Mouse (Mus musculus): ENCODE data around the gene Zfp689. TPM values are rescaled to one million over a fixed set of nuclear protein-coding genes. Genes with fewer than 3 reads are reported as not detected.

The Zfp689 gene
- polyA plus RNA-seq, 1 experiment from 2014 or later, result 16.3 TPM

DNA sequence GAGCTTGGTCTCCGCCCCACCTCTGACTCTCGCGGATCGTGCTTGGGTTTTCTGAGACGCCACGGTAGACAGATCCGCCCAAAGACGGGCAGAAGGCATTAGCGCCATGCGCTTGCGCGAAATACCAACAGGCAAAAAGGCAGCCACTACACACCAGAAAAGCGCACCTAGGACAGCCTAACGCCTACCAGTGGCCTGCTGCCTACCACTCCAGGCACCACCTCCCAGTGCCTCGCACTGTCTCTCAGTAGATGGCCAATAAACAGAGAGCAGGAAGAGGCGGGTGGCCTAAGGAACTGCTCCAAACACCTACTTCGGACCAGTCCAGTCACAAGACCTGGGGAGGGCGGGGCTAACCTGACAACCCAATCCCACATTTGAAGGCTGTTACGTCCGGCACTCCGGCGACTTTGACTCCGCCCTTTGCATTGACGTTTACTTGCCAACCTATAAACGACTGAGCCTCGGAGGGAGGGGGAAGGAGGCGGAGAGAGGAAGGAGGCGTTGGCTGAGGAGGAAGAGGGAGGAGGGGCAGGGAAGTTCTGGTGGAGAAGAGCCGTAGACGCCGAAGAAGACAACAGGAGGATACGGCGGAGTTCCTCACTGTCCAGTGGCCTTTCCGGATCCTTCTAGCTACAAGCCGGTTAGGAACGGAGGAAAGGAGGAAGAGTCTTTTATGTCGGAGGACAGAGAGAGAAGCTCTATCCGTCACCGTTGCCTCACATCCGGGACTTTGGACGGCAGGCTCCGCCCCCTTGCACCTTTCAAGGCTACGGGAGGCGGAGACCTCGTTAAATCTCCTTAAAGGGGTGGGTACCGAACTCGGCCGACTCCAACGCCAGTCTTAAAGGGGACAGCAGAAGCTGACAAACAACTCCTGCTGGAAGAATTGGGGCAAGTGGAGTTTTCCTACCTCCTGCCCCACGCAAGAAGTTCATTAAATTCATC, 29.0 kb upstream of the Zfp689 start:
- peak; percentile 94 for ATAC-seq (ENCODE audit: low FRiP score)

DNA sequence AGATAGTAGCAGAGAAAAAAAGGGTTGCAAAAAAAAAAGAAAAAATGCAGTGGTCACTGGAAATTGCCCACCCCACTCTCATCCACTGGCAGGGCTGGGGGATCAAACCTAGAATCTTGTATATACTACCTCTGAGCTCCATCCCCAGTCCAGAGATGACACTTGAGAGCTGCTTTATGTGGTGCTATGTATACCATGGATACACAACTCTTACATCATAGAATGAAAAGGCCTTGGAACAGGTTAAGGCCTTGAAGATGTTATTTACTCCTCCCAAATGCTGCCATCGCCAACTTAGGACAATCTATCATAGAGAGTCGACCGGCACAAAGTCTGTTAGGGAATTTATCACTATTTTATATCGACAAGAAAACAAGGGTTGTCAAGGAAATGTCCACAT, 27.9 kb upstream of the Zfp689 start:
- ATAC-seq (ENCODE audit: low FRiP score), result no peak
- H3K4me1 ChIP-seq, result peaks cover 38% of the 10 kb centered on the region
- WGBS, result 89% methylated on average over 4 of the region's 4 CpGs
- H3K36me3 ChIP-seq, result peaks cover 48% of the 10 kb centered on the region
- H3K4me3 ChIP-seq, result peak overlapping the region; percentile 99
- H3K9ac ChIP-seq, result 0 out of 2 replicates have a peak overlapping the region, but pooled peaks have one; percentile 35
- no peak overlapping the region for H3K27ac ChIP-seq
- no peaks in the 10 kb centered on the region for H3K27me3 ChIP-seq
- H3K9me3 ChIP-seq (replicated peaks), result no peaks in the 10 kb centered on the region
- H3K4me2 ChIP-seq (replicated peaks), result peak overlapping the region; percentile 100

More for the DNA sequence above, 29.0 kb upstream of the Zfp689 start:
- peaks cover 58% of the 10 kb centered on the region for H3K36me3 ChIP-seq
- no peaks in the 10 kb centered on the region for H3K9me3 ChIP-seq (replicated peaks)
- no peaks in the 10 kb centered on the region for H3K27me3 ChIP-seq
- under 1% methylated on average over 50 of the region's 50 CpGs for WGBS
- H3K4me2 ChIP-seq (replicated peaks), result peak overlapping the region; percentile 100
- peaks cover 30% of the 10 kb centered on the region for H3K4me1 ChIP-seq
- peak overlapping the region; percentile 99 for H3K9ac ChIP-seq
- H3K4me3 ChIP-seq, result peak overlapping the region; percentile 99
- peak overlapping the region; percentile 97 for H3K27ac ChIP-seq

DNA sequence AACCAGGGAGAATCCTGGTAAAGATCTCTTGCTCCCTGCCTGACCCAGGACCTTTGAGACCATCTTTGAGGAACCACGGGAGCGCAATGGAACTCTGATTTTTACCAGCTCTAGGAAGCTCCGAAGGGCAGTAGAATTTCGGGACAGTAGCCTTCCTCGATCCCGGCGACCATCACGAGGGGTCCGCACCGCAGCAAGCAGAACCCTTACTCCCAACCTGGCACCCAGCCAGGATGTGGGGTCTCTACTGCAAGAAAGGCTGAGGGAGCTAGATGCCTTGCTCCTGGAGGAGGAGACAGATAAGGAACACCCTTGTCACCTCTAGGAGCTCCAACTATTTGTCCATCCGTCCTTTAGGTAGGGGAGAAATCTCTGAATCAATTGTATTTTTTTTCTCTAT, 27.4 kb upstream of the Zfp689 start:
- peaks cover 44% of the 10 kb centered on the region for H3K36me3 ChIP-seq
- H3K4me1 ChIP-seq, result peaks cover 37% of the 10 kb centered on the region
- H3K4me3 ChIP-seq, result no peak overlapping the region
- no peaks in the 10 kb centered on the region for H3K27me3 ChIP-seq
- WGBS, result 96% methylated on average over 11 of the region's 11 CpGs
- H3K9me3 ChIP-seq (replicated peaks), result no peaks in the 10 kb centered on the region
- no peak overlapping the region for H3K9ac ChIP-seq
- H3K4me2 ChIP-seq (replicated peaks), result no peak overlapping the region
- no peak for ATAC-seq (ENCODE audit: low FRiP score)
- H3K27ac ChIP-seq, result no peak overlapping the region

DNA sequence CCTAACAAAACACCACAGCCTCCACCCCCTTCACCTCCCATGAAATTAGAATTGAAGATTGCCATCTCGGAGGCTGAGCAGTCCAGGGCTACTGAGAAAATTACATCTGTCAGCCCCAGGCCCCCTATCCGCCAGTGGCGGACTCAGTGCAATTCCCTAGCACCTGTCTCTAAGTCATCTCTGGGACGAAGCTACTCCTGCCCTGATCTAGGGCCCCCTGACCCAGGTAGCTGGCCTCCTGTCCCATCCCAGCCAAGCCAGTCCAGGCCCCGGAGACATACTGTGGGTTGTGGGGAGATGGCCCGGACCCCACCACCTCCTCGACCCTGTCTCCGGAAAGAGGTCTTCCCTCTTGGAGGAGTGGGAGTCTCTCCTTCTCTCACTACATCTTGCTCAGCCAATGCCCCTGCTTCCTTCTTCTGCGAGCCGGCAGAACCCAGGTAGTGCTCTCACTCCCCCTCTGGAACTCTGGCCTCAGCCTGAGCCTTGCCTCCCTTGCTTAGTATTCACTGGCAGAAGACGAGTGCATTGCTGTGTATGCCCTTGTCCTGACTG, 26.3 kb upstream of the Zfp689 start:
- Histone ChIP-seq H3K9ac (no peak overlapping the region), H3K4me3 (no peak overlapping the region), H3K27me3 (no peaks in the 10 kb centered on the region), H3K27ac (no peak overlapping the region), H3K9me3 (replicated peaks) (no peaks in the 10 kb centered on the region), H3K4me2 (replicated peaks) (no peak overlapping the region), H3K36me3 (peaks cover 37% of the 10 kb centered on the region), H3K4me1 (peaks cover 27% of the 10 kb centered on the region)
- 96% methylated on average over 11 of the region's 11 CpGs for WGBS
- ATAC-seq (ENCODE audit: low FRiP score), result no peak

DNA sequence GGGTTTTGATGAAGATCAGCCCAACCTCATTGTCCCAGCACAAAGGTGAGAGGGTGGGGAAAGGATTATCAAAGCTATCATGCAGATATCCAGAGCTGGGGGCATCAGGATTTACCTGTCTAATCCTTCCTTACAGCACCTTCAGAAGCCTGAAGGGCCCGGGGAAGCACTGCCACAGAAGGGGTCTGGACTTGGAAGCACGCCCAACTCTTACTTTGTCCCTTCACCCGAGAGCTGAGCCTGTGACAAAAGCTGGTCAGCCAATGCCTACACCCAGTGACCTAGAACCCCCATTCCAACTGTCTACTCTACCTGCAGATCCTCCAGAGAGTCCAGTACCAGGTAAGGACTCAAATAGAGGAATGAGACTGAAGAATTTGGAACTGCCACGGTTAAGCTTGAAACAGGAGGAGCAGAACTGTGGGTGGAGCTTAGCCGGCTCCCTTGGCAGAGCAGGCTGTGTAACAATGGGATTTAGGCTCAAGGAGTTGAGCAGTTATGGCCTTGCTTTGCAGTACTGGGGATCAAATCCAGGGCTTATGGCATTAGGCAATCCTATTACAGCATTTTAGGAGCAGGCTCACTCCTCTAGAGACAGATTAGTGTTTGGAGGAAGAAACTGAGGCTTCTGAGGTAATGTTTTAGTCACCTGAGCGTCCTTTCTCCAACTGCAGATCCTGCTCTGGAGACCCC, 25.6 kb upstream of the Zfp689 start:
- no peak for ATAC-seq (ENCODE audit: low FRiP score)
- Histone ChIP-seq H3K9me3 (replicated peaks) (no peaks in the 10 kb centered on the region), H3K4me3 (no peak overlapping the region), H3K4me1 (peaks cover 22% of the 10 kb centered on the region), H3K9ac (no peak overlapping the region), H3K27me3 (no peaks in the 10 kb centered on the region), H3K4me2 (replicated peaks) (no peak overlapping the region), H3K27ac (no peak overlapping the region), H3K36me3 (peaks cover 37% of the 10 kb centered on the region)
- 87% methylated on average over 6 of the region's 6 CpGs for WGBS

DNA sequence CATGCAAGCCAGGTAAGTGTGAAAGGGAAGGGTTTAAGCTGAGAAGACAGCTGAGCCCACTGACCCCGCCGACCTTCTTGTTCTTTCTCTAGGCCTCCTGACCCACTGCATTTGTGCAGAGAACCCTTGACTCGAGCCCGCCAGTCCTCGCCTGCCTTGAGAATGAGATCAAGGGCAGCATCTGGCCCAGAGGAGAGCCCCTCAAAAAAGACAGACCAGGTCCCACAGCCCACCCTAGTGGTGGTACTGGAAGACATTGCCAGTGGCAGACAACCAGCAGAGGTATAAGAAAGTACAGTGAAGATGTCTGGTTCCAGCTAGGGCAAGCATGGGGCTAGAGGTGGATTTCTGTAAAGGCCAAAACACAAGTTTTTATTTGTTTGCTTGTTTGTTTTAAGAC, 24.7 kb upstream of the Zfp689 start:
- Histone ChIP-seq H3K36me3 (peaks cover 37% of the 10 kb centered on the region), H3K4me2 (replicated peaks) (no peak overlapping the region), H3K4me1 (peaks cover 24% of the 10 kb centered on the region), H3K9me3 (replicated peaks) (no peaks in the 10 kb centered on the region), H3K27me3 (no peaks in the 10 kb centered on the region), H3K27ac (no peak overlapping the region), H3K4me3 (no peak overlapping the region), H3K9ac (no peak overlapping the region)
- no peak for ATAC-seq (ENCODE audit: low FRiP score)
- WGBS, result 76% methylated on average over 5 of the region's 5 CpGs

DNA sequence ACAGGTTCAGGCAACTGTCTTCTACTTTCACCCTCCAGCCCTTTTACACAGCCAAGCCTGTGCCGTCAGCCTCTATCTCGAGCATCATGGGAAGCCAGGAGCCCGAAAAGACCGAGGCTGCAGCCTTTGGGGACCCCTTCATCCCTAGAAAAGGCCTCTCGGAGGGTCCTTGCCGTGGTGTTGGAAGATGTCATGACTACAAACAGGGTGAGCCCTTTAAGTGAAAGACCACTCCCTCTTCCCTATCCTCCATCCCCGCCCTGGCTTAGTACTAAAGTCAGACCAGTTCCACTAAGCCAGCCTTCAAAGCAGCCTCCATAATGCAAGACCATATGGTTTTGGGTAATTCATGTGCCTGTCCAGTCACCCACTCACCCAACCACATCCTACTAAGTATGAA, 23.1 kb upstream of the Zfp689 start:
- Histone ChIP-seq H3K27me3 (no peaks in the 10 kb centered on the region), H3K4me3 (peak overlapping the region; percentile 89), H3K4me1 (peaks cover 20% of the 10 kb centered on the region), H3K9me3 (replicated peaks) (no peaks in the 10 kb centered on the region), H3K9ac (peak overlapping the region; percentile 96), H3K36me3 (peaks cover 43% of the 10 kb centered on the region), H3K27ac (peak overlapping the region; percentile 98), H3K4me2 (replicated peaks) (peak overlapping the region; percentile 76)
- 2% methylated on average over 7 of the region's 7 CpGs for WGBS
- ATAC-seq (ENCODE audit: low FRiP score), result no peak

DNA sequence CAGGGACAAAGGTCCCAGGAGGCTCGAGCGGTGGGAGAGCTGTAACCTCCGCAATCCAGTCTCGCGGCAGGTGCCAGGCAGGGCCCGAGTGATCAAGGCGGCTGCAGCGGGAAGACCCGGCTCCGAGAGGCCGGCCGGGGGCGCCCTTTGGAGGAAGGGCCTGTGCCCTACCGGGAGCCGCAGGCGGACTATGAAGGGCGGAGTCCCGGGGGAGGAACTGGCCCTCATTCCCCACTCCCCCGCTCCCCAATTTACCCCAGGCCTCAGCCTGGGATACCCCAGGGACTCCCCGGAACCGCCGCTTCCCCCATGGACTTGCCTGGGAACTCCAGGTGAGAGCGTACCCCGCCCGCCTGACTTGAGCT, 22.7 kb upstream of the Zfp689 start:
- ATAC-seq (ENCODE audit: low FRiP score), result peak; percentile 30
- peak overlapping the region; percentile 98 for H3K27ac ChIP-seq
- H3K9me3 ChIP-seq (replicated peaks), result no peaks in the 10 kb centered on the region
- peak overlapping the region; percentile 96 for H3K9ac ChIP-seq
- no peaks in the 10 kb centered on the region for H3K27me3 ChIP-seq
- peak overlapping the region; percentile 89 for H3K4me3 ChIP-seq
- peak overlapping the region; percentile 76 for H3K4me2 ChIP-seq (replicated peaks)
- peaks cover 43% of the 10 kb centered on the region for H3K36me3 ChIP-seq
- WGBS, result under 1% methylated on average over 24 of the region's 25 CpGs
- H3K4me1 ChIP-seq, result peaks cover 17% of the 10 kb centered on the region

DNA sequence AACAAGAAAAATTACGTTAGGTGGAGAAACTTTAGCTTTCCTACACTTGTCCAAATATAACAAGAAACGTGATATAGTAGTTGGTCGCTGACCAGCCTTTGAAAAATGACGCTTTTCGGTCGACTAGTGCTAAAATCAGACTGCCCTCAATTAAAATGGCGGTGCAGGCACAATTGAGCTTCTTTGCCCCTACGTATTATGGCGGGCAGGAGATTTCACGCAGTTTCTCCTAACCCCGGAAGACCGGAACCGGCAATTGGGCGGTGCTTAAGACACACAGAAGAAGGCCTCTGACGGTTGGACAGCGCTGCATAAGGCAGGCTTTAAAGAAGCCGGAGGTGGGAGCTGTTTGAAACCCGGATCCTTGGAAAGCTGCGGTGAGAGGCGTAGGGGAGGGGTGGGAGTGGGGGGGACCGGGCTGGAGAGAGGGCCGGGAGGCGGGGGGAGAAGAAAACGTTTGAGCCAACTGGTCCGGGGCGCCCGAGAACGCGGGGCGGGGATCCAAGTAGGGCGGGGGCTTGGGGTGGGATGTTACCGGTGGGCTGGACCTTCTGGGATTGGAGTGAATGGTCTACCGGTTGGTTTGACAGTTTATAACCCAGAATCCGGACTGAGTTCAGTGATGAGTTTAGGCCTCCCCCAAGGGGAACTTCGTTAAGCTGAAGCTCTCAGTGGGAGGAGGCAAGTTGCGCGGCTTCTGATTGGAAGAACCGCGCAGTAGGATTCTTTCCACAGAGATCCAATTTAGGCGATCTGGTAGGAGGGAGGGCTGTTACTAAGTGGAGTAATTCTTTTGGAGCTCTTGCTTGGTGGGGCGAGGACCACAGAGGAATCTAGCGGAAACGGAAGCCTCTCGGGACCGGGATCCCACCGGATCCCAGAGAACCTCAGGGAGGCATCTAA, 22.0 kb upstream of the Zfp689 start:
- H3K4me1 ChIP-seq, result peaks cover 17% of the 10 kb centered on the region
- peak overlapping the region; percentile 96 for H3K9ac ChIP-seq
- H3K4me3 ChIP-seq, result peak overlapping the region; percentile 89
- H3K4me2 ChIP-seq (replicated peaks), result peak overlapping the region; percentile 76
- no peaks in the 10 kb centered on the region for H3K27me3 ChIP-seq
- no peaks in the 10 kb centered on the region for H3K9me3 ChIP-seq (replicated peaks)
- H3K36me3 ChIP-seq, result peaks cover 43% of the 10 kb centered on the region
- under 1% methylated on average over 46 of the region's 46 CpGs for WGBS
- H3K27ac ChIP-seq, result peak overlapping the region; percentile 98
- peak; percentile 94 for ATAC-seq (ENCODE audit: low FRiP score)

DNA sequence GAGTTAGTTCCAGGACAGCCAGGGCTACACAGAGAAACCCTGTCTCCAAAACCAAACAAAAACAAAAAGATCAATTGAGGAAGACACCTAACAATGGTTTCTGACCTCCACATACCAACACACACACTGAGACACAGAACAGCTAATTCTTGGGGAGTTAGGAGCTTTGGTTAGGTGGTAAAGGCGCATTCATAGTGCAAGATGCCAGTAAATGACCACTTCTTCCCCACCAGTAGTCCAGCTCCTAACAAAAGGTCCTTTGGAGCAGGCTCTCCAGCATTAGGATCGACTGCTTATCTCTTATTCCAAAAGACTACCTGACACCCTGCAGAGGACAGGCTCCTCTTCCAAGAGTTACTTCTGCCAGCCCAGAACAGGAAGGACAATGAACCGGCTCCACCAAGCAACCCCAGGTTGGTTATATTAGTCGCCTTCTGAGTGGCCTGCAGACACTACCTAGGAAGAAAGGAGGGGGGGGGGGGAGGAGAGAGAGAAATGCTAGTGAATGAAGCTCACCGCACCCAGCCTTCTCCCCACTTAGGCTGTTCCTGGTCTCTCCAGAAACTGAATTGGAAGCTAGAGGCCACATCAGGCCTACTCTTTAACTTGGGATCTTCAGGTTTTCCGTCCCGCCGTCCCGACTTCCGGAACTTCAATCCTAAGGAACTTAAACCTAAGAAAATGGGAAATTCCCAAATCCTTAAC, 21.2 kb upstream of the Zfp689 start:
- H3K4me1 ChIP-seq, result peaks cover 17% of the 10 kb centered on the region
- H3K9me3 ChIP-seq (replicated peaks), result no peaks in the 10 kb centered on the region
- WGBS, result 9% methylated on average over 10 of the region's 10 CpGs
- H3K36me3 ChIP-seq, result peaks cover 41% of the 10 kb centered on the region
- peak; percentile 47 for ATAC-seq (ENCODE audit: low FRiP score)
- peak overlapping the region; percentile 76 for H3K4me2 ChIP-seq (replicated peaks)
- H3K27ac ChIP-seq, result peak overlapping the region; percentile 98
- peak overlapping the region; percentile 89 for H3K4me3 ChIP-seq
- no peaks in the 10 kb centered on the region for H3K27me3 ChIP-seq
- H3K9ac ChIP-seq, result peak overlapping the region; percentile 71

DNA sequence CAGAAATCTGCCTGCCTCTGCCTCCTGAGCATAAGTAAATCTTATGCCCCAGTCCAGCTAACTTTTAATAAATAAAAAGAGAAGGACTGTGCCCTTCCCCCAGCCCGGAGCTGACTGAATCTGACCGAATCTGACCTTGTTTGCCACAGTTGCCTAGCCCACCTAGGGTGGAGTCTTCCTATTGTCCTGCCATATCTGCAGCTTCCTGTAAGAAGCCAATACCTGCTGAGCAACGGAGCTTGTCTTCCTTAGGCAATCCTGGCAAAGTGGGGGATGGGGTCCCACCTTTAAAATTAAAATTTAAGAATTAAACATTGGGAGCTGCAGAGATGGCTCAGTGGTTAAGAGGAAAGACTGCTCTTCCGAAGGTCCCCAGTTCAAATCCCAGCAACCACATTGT, 17.6 kb upstream of the Zfp689 start:
- Histone ChIP-seq H3K9me3 (replicated peaks) (no peaks in the 10 kb centered on the region), H3K4me1 (peaks cover 7% of the 10 kb centered on the region), H3K27me3 (no peaks in the 10 kb centered on the region), H3K36me3 (peaks cover 35% of the 10 kb centered on the region), H3K4me2 (replicated peaks) (no peak overlapping the region), H3K27ac (no peak overlapping the region), H3K4me3 (no peak overlapping the region), H3K9ac (no peak overlapping the region)
- no peak for ATAC-seq (ENCODE audit: low FRiP score)
- 92% methylated on average over 4 of the region's 4 CpGs for WGBS

Measured in hindbrain, embryonic 12.5 days (tissue).